Mouse (Mus musculus): ENCODE measurements around the gene Elk4.
A peak's percentile ranks its signal among the peaks of the same experiment; 100 is the strongest.

The Elk4 gene

DNA sequence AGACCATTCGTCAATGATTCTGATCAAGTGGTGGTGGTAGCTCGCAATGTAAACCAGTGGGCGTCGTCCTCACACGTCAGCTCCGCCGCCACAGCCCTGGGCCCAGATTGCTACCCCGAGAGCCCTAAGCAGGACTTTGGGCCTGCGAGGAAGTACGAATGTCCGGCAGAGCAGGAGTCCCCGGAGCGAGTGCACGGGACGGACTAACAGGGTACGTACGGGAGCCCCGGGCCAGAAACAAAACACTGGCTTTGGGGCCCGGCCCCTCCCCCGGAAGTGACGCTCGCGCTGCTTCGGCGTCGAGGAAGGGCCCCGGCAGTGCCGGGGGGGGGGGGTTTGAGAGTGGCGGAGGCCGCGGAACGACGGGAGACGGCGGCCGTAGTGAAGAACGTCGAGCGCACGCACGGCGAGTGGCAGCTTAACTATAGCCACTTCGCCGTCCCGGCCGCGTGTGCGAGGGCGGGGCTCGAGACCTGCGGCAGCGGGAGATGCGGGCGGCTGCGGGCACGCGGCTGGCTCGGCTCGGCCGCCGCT lies at the start of gene Elk4:
Gene Elk4, plus strand, starts transcription at position 326 of the 534 bp plus-strand sequence.
- DNase-seq: peak; percentile 90 to 92

GRCm38 (mm10) chr1:131961004-131961403 lies 46.4 kb upstream of the Elk4 start:
- no peak for DNase-seq

DNA sequence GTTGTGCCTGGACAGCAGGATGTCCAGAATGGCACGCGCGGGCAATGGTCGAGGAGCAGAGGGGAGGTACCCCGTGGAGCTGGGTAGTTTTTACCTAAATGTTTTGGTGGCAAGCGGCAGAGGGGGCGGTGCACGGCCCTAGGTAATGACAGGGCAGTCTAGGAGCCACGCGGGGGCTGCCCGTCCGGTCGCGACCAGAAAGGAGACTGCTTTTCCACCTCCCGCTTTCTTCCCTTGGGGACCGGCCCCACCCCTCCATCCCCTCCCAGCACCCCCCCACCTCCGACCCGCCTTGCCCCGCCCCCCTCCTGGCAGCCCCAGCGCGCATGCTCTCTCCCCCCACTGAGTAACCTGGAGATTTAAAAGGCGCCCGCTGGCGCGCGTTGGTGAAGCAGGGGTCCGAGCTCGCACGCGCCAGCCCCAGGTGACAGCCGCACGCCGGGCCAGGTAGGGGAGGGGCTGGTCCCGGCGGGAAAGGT lies 44.8 kb upstream of the Elk4 start, which contains the start of gene Slc45a3:
Gene Slc45a3, plus strand, starts transcription at position 362 of the 479 bp plus-strand sequence.
- peak; percentile 51 to 52 for DNase-seq

DNA sequence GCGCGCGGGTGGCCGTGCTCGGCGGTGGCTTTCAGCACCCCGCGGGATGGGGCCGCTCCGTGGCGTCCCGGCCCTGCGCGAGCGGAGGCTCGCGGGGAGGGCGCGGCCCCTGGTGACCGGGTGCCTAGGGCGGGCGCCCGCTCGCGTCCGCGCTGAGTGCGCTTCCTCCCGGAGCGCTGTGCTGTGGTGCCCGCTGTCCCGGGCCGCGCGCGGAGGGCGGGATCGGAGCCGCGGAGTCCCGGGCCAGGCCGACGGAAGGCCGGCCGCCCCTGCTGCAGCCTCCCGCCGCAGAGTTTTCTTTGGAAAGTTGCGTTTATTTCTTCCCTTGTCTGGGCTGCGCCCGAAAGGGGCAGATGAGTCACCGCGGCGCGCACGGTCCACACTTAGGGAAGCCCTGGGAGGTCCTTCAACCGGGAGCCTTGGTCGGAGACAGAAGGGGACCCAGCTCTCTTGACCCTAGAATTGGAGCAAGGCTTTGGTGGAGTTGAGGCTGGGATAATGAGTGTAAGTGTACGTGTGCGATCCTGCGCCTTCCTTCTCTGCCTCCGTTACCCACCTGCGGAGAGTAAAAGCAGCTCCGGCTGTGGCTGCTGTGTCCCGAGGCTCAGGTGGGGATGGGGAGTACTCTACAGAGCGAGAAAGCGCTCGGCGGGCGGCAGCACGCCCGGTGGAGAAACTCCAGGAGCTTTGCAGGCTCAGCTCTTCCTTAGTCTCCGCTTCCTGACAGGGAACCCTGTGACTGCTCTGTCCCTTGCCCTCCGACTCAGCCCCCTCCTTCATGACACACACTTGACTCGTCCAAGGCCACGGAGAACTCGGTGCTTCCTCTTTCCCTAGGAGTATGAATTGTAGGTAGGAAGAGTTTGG lies 44.1 kb upstream of the Elk4 start:
- no peak for DNase-seq

GRCm38 (mm10) chr1:131964100-131964499 lies 43.3 kb upstream of the Elk4 start:
- no peak for DNase-seq

- DNase-seq: no peak
Observed at GRCm38 (mm10) chr1:131964580-131964979, 42.8 kb upstream of the Elk4 start.

GRCm38 (mm10) chr1:131965818-131966217 lies 41.6 kb upstream of the Elk4 start:
- no peak for DNase-seq

DNA sequence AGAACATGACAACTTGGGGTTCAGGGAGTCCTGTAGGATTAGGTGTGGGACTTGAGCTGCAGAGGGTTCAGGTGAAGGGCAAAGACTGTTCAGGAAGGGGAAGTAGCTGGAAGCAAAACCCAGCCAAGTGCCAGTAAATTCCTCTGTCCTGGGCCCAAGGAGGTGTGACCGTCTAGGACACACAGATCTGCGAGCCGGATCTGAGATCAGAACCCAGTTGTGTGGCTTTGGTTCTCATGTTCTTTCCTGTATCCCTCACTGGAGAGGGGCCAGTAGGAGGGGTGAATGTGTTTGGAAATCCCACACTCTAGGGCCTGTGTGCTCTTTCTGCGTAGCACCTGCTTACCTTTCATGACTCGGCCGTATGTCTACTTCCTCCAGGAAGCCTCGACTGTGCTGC lies 40.1 kb upstream of the Elk4 start:
- DNase-seq: peak; percentile 60

DNA sequence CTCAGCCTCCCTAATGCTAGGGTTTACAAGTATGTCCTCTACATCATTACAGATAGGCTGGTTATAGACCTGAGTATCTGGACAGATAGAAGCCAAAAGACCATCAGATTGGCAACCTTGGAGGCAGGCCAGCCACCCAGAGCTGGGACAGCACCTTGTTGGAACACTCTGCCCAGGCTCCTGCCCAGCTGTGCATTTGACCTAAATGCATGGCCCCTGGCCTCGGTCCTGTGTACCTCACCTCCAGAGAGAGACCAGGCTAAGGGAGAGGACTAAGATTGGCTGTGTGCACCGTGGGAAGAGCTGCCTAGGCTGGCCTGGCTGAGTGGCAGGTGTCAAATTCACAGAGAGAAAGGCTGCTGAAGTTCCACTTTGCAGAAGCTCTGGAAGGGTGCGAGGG lies 38.9 kb upstream of the Elk4 start:
- DNase-seq: peak; percentile 40 to 45

DNA sequence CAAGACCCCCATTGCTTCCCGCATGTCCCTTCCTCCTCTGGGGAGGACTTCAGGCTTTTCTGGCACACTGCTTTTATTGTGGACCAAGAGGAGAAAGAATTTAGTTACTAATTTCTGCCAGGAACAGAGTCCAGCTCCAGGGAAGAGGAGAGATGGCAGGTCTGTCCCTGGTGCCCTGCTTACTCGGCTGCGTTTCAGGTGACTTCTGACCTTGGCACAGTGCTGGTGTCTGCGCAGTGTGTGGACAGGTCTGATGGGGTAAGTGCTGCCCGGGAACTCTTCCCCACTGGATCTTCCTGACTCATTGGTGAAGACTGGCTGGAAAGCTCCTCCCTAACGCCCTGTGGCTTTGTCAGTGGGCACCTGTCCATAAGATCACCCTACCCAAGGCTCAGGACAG lies 38.4 kb upstream of the Elk4 start:
- DNase-seq: peak; percentile 86 to 94

- peak in 1 of 2 experiments; percentile 46 for DNase-seq
Observed at GRCm38 (mm10) chr1:131969825-131970224, 37.6 kb upstream of the Elk4 start.

DNA sequence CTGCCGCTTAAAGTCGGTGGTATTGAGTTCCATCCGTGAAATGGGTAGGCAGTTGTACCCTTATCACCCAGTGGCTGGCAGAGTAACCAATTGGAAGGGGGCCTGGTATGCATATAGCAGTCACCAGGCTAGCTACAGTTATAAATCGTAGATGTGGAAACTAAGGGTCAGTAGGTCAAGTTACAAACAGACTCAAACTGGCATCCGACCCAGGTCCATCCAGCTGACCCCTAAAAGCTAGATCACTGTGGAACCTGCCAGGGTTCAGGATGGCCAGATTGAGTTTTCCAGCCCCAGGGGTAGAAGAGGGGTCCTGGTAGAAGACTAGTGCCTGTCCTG lies 37.1 kb upstream of the Elk4 start:
- peak; percentile 59 to 62 for DNase-seq

- DNase-seq: no peak
Observed at GRCm38 (mm10) chr1:131970661-131971520, 36.5 kb upstream of the Elk4 start.

- DNase-seq: no peak
Observed at GRCm38 (mm10) chr1:131971771-131972497, 35.5 kb upstream of the Elk4 start.

GRCm38 (mm10) chr1:131972498-131973334 lies 34.7 kb upstream of the Elk4 start:
- DNase-seq: peak; percentile 59 to 62

DNA sequence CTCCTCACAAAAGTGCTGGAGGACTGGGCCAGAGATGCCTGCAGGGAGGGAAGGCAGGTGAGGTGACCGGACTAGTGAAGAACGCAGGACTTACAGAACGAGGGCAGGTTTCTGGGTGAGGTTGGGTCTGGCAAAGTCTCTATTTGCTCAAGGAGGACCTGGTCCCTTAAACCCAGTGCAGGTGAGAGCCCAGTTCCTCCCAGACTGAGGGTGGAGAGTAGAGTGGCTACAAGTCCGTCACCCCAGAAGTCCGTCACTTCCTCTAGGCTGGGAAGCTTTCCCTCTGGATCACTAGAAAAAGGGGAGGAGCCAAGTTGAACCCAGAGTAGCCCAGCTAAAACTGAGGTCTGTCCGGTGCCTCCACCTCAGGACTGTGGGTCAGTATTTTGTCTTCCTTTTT lies 33.4 kb upstream of the Elk4 start:
- DNase-seq: no peak

GRCm38 (mm10) chr1:131976886-131977285 lies 30.5 kb upstream of the Elk4 start:
- no peak for DNase-seq

- DNase-seq: no peak
Observed at GRCm38 (mm10) chr1:131980471-131980870, 26.9 kb upstream of the Elk4 start.

- peak; percentile 62 to 81 for DNase-seq
Observed at GRCm38 (mm10) chr1:131981378-131982013, 25.9 kb upstream of the Elk4 start.

- peak; percentile 58 to 78 for DNase-seq
Observed at GRCm38 (mm10) chr1:131982907-131983306, 24.5 kb upstream of the Elk4 start.

DNA sequence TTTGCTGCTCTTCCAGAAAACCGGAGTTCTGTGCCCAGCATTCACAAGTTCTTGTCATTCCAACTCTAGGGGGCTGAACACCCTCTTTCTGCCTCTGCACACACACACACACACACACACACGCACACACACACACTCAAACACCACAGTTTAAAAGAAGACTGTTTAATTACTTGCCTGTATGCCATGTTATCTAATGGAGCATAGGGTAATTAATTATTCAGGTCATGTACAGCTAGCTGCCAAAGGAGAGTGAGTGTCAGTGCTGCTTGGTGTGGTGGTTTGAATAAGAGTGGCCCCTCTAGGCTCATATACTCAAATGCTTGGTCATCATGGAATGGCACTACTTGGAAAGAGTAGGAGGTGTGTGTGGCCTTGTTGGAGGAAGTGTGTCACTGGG lies 23.6 kb upstream of the Elk4 start:
- no peak for DNase-seq

All from kidney, adult 8-10 months (tissue).